15 mouse cellular contexts compared by ENCODE assay signal in genomic region chr6:118350342-118350741, GRCm38 (mm10).
"Had no signal": no experiment of that assay in that cellular context is flagged by ENCODE, and none has a peak within 500 bp of the region (broad histone marks: within the 10 kb centered on the region; RNA-seq: fewer than 3 reads in every experiment).

No protein-coding gene starts in this region.

- H3K4me1 ChIP-seq: midbrain, embryonic 15.5 days; neural tube, embryonic 13.5 days; stomach, embryonic 15.5 days had no signal

- H3K36me3 ChIP-seq: limb, embryonic 12.5 days; midbrain, embryonic 15.5 days; neural tube, embryonic 13.5 days; stomach, embryonic 15.5 days had no signal

- H3K9ac ChIP-seq: limb, embryonic 12.5 days; liver, embryonic 14.5 days; midbrain, embryonic 15.5 days; neural tube, embryonic 13.5 days; stomach, embryonic 15.5 days had no signal

- DNase-seq: kidney, adult 8-10 months; kidney, postnatal 36 days; lung, adult 2 months; right cerebral cortex, postnatal 14 days; thymus, postnatal 4 days had no signal

- ATAC-seq: intestine, postnatal 0 days; lung, postnatal 0 days; midbrain, embryonic 15.5 days had no signal

- H3K4me3 ChIP-seq: limb, embryonic 12.5 days; midbrain, embryonic 15.5 days; neural tube, embryonic 13.5 days; stomach, embryonic 15.5 days had no signal

- H3K27me3 ChIP-seq: limb, embryonic 12.5 days; midbrain, embryonic 15.5 days; neural tube, embryonic 13.5 days; stomach, embryonic 15.5 days had no signal

- H3K27ac ChIP-seq: kidney, postnatal 0 days; limb, embryonic 12.5 days; liver, embryonic 14.5 days; macrophage; midbrain, embryonic 15.5 days; neural tube, embryonic 13.5 days; stomach, embryonic 15.5 days had no signal

- H3K4me2 ChIP-seq: limb, embryonic 12.5 days; midbrain, embryonic 11.5 days; midbrain, embryonic 15.5 days; neural tube, embryonic 13.5 days; stomach, embryonic 15.5 days had no signal

- H3K9me3 ChIP-seq: limb, embryonic 12.5 days; midbrain, embryonic 15.5 days; neural tube, embryonic 13.5 days; stomach, embryonic 15.5 days had no signal
